Mouse (Mus musculus) olfactory bulb, adult 2 months (tissue): ENCODE measurements around the gene Lias. TPM values are rescaled to one million over a fixed set of nuclear protein-coding genes. Genes with fewer than 3 reads are reported as not detected.
A peak's percentile ranks its signal among the peaks of the same experiment; 100 is the strongest.

Source experiments
- H3K27ac ChIP-seq: fragments of 200-500 bp; 2 replicates; pipeline ENCODE4 v1.5.1; 2012; ENCODE audit warnings: low read depth, low read length; ENCODE audit not compliant: insufficient read depth
- H3K4me1 ChIP-seq: fragments of 200-500 bp; 2 replicates; pipeline ENCODE4 v1.6.1; 2012; ENCODE audit warnings: low read length; ENCODE audit not compliant: control insufficient read depth, insufficient read depth
- H3K4me3 ChIP-seq: fragments of 200-500 bp; 2 replicates; pipeline ENCODE4 v1.5.1; 2012; ENCODE audit warnings: mild to moderate bottlenecking, low read depth, low read length, moderate library complexity; ENCODE audit not compliant: insufficient read depth
- CTCF ChIP-seq: fragments of 200-500 bp; IDR thresholded peaks from 2 replicates; pipeline ENCODE4 v1.5.1; 2012; ENCODE audit warnings: low read depth, mild to moderate bottlenecking, low read length, moderate library complexity; ENCODE audit not compliant: insufficient read depth
- POLR2A ChIP-seq: fragments of 200-500 bp; IDR thresholded peaks from 2 replicates; pipeline ENCODE4 v1.6.1; 2012; ENCODE audit warnings: mild to moderate bottlenecking, low read depth, low read length, moderate library complexity; ENCODE audit not compliant: insufficient read depth
- WGBS: fragments of 180-500 bp; shearing (Covaris S2); methylation state at CpG from one replicate; pipeline ENCODE4 v1.1.7; 2018; 5-methylcytosine and 5-hydroxymethylcytosine counted together
- polyA plus RNA-seq: library from polyadenylated mRNA; stranded (reverse); fragments of >200 nt; gene quantifications from 2 replicates; pipeline ENCODE4 v1.2.4, GENCODE M21; 2012; ENCODE audit warnings: low replicate concordance; ENCODE audit not compliant: missing spikeins, insufficient read depth, insufficient read length

Gene Lias
- polyA plus RNA-seq = not detected in 2 replicates

- peak within 1 kb of the TSS; percentile 91 for H3K27ac ChIP-seq
- no peak for TF ChIP-seq CTCF
- TF ChIP-seq POLR2A = peak; percentile 94
- WGBS = under 1% methylated on average over 83 of the region's 83 CpGs
Measured at GRCm38 (mm10) chr5:65390648-65391644, at the start of gene Lias, which contains the start of gene Rpl9. TSS of gene Lias (plus strand) at chr5:65391497. TSS of gene Rpl9 (minus strand) at chr5:65391444.

GRCm38 (mm10) chr5:65348168-65348567 is 43.1 kb upstream of the Lias start, which contains the start of gene Klb:
TSS of gene Klb (plus strand) at chr5:65348314.
- H3K4me3 ChIP-seq = no peak within 1 kb of the TSS
- 45% methylated on average over 15 of the region's 15 CpGs for WGBS
- TF ChIP-seq CTCF (no peak), POLR2A (no peak)

More at GRCm38 (mm10) chr5:65390648-65391644, at the start of gene Lias, which contains the start of gene Rpl9:
- H3K4me1 ChIP-seq = peaks cover 8% of the 10 kb centered on the region; the same call in 1 of the 2 replicates
- peak within 1 kb of the TSS; percentile 66 for H3K4me3 ChIP-seq

GRCm38 (mm10) chr5:65350508-65350907 is 40.8 kb upstream of the Lias start:
- 83% methylated on average over 10 of the region's 10 CpGs for WGBS

More at GRCm38 (mm10) chr5:65348168-65348567, 43.1 kb upstream of the Lias start, which contains the start of gene Klb:
- Histone ChIP-seq H3K4me1 (no peaks in the 10 kb centered on the region), H3K27ac (no peak within 1 kb of the TSS)

GRCm38 (mm10) chr5:65354097-65354496 is 37.2 kb upstream of the Lias start:
- WGBS = 88% methylated on average over 3 of the region's 3 CpGs
- TF ChIP-seq POLR2A = no peak
- Histone ChIP-seq H3K27ac (no peak overlapping the region), H3K4me3 (no peak overlapping the region), H3K4me1 (no peaks in the 10 kb centered on the region)

More at GRCm38 (mm10) chr5:65350508-65350907, 40.8 kb upstream of the Lias start:
- H3K4me1 ChIP-seq = no peaks in the 10 kb centered on the region
- no peak overlapping the region for H3K27ac ChIP-seq
- no peak overlapping the region for H3K4me3 ChIP-seq
- TF ChIP-seq CTCF (no peak), POLR2A (no peak)

- TF ChIP-seq CTCF (no peak), POLR2A (no peak)
- WGBS = 80% methylated on average over 5 of the region's 5 CpGs
Measured at GRCm38 (mm10) chr5:65354985-65355384, 36.3 kb upstream of the Lias start.

GRCm38 (mm10) chr5:65356851-65357250 is 34.4 kb upstream of the Lias start:
- H3K4me3 ChIP-seq = no peak overlapping the region
- 92% methylated on average over 6 of the region's 6 CpGs for WGBS
- no peaks in the 10 kb centered on the region for H3K4me1 ChIP-seq
- H3K27ac ChIP-seq = no peak overlapping the region
- TF ChIP-seq CTCF (no peak), POLR2A (no peak)

More at GRCm38 (mm10) chr5:65354985-65355384, 36.3 kb upstream of the Lias start:
- Histone ChIP-seq H3K4me3 (no peak overlapping the region), H3K4me1 (no peaks in the 10 kb centered on the region), H3K27ac (no peak overlapping the region)

GRCm38 (mm10) chr5:65357771-65358170 is 33.5 kb upstream of the Lias start:
- no peak overlapping the region for H3K27ac ChIP-seq
- TF ChIP-seq CTCF (no peak), POLR2A (no peak)
- H3K4me3 ChIP-seq = no peak overlapping the region
- no peaks in the 10 kb centered on the region for H3K4me1 ChIP-seq
- 78% methylated on average over 3 of the region's 3 CpGs for WGBS

- Histone ChIP-seq H3K4me1 (no peaks in the 10 kb centered on the region), H3K4me3 (no peak overlapping the region), H3K27ac (no peak overlapping the region)
- TF ChIP-seq CTCF = no peak
- no peak for TF ChIP-seq POLR2A
- WGBS = 92% methylated on average over 11 of the region's 11 CpGs
Measured at GRCm38 (mm10) chr5:65367837-65368236, 23.5 kb upstream of the Lias start.

GRCm38 (mm10) chr5:65371551-65371950 is 19.7 kb upstream of the Lias start:
- 89% methylated on average over 7 of the region's 7 CpGs for WGBS
- no peak overlapping the region for H3K4me3 ChIP-seq
- TF ChIP-seq CTCF (no peak), POLR2A (no peak)
- no peaks in the 10 kb centered on the region for H3K4me1 ChIP-seq
- H3K27ac ChIP-seq = no peak overlapping the region
